Mouse (Mus musculus) brain, adult 2 months (tissue): ENCODE measurements around the gene Tspan18.

ENCODE experiments used
- DNase-seq: peaks from one replicate; pipeline ENCODE4 v3.0.0; 2011; ENCODE audit warnings: low read depth, low spot score

Tspan18 gene

GRCm38 (mm10) chr2:93291186-93291926 lies 42.9 kb downstream of the Tspan18 start:
- DNase-seq: no peak

DNA sequence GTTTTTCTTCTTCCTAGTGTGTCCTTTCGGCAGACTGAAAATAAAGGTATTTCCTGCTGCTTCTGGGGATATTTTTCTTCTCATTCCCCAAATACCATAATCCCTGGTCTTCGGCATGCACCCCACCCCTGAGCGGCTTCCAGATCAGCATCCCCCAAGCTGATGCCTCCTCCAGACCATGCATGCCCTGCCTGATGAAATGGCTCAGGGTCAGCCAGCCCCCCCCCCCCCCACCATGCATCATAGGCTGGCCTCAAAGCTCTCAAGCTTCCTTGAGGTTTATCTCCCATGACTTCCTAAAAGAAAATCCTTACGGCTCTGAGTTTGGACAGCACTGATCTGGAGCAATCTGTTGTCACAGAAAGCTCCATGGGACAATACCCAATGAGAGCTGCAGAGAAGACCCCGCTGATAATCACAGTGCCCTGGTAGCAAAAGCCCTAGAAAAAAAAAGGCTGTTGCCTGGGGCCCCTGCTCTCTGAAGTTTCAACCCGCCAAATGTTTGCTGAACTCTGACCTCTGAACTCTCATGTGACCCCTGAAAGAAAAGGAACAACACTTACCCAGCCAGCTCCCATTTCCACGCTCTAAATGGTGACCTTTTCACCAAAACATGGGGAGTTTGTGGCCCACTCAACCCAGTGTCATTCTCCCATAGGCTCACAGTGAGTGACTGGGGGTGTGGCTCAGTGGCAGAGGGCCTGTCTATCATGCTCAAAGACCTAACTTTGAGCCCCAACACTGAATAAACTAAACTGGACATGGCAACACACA lies 43.8 kb downstream of the Tspan18 start:
- DNase-seq: no peak

GRCm38 (mm10) chr2:93289161-93289560 lies 45.1 kb downstream of the Tspan18 start:
- DNase-seq: no peak

DNA sequence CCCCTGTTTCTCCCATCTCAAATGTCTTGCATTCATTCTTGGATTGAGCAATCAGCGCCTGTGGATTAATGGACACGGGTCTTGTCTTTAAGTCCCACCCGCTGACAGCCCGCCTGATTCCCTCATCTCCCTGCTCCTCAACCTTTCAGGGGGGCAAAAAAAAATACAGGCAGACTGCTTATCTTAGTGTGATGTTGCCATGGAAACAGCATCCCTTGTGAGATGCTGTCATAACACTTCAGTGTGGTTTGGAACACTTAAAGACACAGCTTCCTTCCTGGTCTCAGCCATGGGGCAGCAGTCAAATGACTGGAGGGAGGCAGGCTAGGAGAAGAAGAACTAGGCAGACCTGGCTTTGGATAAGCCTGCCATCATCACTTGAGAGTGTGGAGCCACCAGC lies 47.0 kb downstream of the Tspan18 start:
- peak; percentile 66 for DNase-seq

DNA sequence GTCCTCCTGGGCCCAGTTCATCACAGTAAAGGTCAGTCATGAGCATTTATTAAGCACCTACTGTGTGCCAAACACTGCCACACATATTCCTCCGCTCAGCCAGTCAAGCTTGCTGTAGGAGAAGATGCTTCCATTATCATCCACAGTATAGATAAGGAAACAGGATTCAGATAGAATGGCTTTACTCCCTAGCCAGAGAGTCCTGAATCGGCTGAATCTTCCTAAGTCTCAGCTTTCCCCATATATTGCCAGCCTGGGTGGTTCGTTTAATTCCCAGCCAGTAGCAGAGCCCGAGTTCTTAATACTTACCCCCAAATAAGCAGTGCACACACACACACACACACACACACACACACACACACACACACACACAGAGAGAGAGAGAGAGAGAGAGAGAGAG lies 47.6 kb downstream of the Tspan18 start:
- DNase-seq: no peak

- peak; percentile 31 for DNase-seq
Measured at GRCm38 (mm10) chr2:93286321-93286720, 48.0 kb downstream of the Tspan18 start.

DNA sequence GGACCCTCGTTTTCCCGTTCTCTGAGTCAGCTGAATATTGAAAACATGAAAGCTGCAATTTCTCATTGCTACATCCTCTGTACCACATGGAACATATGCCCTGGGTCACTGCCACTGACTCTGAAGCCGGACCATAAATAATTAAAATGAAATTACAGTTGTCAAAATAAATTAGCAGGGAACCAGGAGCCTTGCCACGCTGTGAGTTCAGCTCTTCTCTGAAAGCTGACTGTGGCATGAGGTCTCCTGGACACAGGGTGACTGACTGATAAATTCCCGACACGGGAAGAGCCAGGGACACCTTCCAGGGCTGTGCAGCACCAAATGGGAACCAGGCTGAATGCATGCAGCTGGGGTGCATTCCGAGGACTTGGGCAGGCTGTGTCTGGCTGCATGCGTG lies 48.5 kb downstream of the Tspan18 start:
- DNase-seq: peak; percentile 29

DNA sequence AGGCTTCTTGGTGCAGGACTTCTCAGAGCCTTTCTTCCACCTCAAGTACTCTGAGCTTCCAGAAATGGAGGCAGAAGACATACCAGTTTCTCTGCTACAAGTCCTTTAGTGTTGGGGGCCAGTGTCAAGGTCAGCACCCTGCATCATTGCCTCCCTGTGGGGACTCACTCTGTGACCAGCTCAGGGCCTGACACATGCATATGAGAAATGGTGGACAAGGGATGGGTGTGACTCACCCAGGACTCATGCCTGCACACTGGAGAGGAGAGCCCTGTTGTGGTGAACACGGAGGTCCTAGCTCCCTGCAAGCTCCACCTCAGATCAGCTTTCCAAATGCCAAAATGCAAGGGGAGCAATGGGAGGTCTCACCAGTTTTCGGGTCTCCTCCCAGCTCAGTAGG lies 49.7 kb downstream of the Tspan18 start:
- DNase-seq: no peak

DNA sequence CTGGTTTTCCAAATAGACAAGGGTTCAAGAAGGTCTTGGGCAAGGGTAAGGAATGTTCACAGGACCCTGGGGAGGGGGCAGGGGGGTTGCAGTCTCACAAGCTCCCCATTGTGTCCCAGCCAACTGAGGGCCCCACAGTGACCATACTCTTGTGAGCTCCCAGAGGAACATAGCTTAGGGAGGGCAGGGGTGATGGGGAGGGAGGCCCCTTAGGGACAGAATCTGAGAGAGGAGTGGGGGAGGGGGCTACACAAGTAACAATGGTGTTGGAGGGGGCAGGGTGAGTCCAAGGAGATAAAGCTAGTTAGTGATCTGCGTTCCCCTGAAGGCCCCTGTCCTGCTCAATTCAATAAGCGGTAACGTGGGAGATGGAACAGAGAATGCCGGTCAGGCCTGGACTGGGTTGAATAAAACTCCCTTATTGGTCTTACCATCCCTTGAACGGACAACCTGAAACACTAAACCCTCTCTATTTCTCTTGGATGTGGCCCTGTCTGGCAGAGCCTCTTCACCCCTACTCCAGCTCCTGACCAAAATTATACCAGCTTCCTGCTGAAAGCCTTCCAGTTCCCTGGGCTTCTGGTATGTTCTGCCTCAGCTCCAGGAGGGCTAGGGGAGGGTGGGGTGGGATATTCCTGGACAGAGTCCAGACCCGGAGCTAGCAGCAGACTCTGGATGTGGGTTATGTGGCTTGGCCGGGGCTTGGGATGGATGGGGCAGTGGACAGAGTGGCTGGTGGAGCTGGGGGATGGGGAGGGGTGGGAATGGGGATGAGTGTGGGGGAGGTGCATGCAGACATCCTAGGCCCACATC lies 50.6 kb downstream of the Tspan18 start:
- no peak for DNase-seq

DNA sequence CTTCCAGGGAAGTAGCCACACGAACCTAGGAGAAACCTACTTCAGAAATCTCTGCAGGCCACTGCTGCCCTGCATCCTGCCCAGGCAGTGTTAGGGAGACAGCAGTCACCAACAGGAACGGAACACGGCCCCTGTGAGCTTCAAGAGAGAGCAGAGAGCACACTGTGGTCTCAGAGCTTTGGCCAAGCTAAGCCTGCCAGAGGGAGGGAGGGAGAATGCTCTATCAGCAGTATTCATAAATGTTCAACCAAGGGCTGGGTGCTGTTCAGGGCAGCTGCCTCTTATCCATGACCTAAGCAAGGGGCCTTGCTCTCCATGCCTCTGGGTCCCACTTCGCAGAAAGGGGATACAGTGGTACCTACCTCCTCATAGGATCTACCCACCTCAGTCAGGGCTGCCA lies 51.7 kb downstream of the Tspan18 start:
- no peak for DNase-seq

DNA sequence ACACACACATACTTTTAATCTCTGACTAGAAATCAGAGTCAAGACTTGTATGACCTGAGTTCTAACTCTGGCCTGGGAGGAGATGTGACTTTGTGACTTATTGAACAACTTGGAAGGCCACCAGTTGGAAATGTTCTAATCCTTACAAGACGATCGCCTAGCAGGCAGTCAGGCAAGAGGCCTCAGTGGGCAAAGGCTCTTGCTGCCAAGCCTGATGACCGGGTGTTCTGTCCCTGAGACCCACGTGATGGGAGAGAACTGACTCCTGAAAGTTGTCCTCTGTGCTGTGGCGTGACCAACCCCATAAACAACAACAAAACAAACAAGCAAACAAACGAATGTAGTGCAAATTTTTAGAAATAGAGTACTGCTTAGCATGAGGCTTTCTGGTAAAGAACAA lies 52.8 kb downstream of the Tspan18 start:
- DNase-seq: no peak

GRCm38 (mm10) chr2:93280117-93280620 lies 54.1 kb downstream of the Tspan18 start:
- no peak for DNase-seq

DNA sequence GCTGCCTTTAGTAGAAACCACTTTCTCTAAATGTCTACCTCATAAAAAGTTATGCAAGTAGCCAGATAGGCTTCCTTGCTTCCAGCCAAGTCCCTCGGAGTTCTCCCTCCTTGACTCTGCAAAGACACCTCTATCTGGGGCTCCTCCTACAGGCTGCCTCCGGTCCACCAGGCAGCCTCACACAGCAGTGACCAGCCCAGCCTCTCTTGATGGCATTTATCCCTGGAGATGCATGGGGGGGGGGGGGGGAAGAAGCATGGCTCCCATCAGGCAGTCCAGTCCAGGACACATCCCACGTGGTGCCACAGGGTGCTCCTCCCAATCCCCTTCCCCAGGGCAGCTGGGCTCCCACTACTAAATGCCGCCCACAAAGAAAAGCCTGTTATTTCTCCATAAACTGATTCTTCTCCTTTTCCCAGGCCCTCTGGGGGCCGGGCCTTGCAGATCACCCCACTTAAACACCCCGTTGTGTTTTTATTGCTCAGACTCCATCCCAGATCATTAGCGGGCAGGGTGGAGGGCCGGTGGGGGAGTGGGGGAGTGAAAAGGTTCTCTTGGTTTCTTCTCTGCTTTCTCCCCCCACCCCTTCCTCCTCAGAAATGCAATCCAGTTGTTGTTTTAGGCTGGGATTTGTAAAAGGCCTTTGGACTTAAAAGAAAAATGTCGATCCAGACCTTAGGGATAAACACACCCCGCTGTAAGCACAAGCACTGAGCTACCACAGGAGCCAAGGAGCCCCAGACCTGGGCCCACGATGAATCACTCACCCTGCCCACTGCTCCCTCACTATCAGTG lies 55.9 kb downstream of the Tspan18 start:
- peak; percentile 41 for DNase-seq

DNA sequence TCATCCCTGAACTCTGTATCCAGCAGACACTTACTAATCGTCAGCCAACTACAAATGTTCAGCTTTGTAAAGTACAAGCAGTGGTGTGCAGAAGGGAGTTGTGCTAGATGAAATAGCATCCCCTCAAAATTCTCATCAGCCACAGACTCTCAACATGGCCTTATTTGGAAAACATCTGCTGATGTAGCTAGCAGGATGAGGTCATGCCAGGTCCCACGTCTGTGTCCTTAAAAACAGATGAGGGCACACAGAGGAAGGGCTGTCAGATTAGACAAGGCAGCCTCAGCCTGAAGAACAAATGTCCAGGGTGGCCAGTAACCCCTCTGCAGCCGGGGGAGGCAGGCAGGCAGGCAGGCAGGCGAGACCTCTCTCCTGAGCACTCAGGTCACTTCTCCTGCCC lies 56.8 kb downstream of the Tspan18 start:
- no peak for DNase-seq

DNA sequence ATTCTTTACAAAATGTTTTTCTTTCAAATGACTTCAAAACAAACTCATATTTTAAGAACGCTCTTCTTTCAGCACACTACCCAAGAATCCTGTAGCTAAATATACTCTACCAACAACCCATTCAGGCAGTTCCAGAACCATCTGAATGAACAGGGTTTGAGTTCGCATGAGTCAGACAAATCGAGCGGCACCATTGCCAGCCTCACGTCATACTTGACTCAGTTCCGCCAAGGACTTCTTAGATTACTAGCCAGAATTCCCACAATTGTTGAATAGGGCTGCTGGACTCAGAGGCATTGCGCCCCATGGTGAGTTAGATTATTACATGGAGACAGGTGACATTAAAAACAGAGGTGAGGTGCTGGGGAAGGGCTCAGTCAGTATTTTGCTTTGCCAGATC lies 58.3 kb downstream of the Tspan18 start:
- DNase-seq: peak; percentile 74

DNA sequence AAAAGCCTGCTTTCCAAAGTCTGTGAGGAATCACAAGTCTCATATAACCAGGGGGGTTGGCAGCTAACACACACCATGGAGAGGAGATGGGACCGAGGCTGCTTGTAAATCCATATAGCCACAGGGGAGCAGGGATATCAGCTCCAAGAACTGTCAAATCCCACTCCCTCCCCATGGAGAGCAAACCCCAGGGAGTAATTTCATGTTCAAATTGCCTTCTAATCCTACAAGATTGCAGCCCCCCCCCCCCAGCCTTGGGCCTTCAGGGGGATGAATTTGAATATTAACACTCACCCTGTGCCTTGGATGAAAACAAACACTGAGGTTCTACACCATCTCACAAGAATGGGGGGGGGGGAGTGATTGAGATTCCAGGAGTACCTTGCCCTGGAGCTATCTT lies 60.4 kb downstream of the Tspan18 start:
- no peak for DNase-seq

GRCm38 (mm10) chr2:93270083-93270482 lies 64.2 kb downstream of the Tspan18 start:
- DNase-seq: no peak

DNA sequence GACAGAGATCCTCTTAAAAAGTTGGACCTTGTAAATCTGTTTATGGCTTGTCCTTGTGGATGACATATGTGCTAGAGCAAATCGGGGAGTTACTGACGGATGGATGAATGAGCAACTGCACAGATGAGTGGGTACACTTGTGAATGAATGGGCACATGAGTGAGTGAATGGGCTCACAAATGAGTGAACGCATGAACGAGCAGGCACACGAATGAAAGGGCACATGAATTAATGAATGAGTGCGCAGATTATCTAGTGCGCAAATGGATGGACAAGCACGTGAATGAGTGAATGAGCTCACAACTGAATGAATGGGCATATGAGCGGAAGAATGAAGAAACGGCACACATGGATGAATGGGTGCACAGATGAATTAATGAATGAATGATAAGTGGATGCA lies 64.7 kb downstream of the Tspan18 start:
- no peak for DNase-seq

- no peak for DNase-seq
Measured at GRCm38 (mm10) chr2:93268711-93269270, 65.5 kb downstream of the Tspan18 start.

DNA sequence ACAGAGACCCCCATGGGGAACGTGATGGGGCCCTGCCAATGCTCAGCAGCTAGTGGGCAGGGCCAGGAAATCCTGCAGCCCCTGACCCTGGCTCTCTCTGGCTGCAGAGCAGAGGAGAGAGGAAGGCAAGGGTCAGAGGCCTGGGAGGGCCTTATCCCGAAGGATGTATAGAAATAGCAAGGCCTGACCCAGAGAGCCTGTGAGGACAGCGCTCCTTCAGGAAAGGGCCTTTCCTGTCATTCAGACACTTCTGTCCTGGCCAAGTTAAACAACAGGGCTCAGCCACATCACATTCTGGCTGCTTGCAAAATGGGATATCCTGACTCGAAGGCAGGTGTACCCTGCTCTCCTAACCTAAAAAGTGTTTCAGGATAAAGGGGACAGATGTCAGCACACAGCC lies 66.5 kb downstream of the Tspan18 start:
- no peak for DNase-seq

DNA sequence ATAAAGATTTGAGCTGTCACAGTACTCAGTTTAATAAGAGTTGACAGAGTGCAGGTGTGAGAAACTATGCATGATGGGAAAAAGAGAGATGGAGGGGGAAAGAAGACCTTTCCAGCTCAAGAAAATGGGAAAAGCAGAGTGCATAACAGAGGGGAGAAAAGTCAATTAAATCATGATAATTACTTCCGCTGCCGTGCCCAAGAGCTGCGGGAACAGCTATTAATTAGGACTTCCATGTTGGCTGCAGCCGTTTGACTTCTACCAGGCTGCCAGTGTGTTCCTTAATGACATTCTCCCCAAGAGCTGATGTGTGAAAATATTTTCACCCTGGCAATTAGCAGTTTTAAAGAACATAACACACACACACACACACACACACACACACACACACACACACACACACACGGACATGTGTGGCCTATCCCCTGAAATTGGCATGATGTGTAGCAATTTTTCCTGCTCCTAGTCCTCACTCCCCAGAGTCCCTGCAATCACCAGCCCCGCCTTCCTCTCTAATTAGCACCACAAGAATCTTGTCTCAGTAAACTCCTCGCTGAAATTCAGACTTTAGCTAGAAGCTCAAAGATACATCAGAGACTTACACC lies 67.6 kb downstream of the Tspan18 start:
- DNase-seq: no peak
